Mouse (Mus musculus): ENCODE results near the gene Galnt16.

DNA sequence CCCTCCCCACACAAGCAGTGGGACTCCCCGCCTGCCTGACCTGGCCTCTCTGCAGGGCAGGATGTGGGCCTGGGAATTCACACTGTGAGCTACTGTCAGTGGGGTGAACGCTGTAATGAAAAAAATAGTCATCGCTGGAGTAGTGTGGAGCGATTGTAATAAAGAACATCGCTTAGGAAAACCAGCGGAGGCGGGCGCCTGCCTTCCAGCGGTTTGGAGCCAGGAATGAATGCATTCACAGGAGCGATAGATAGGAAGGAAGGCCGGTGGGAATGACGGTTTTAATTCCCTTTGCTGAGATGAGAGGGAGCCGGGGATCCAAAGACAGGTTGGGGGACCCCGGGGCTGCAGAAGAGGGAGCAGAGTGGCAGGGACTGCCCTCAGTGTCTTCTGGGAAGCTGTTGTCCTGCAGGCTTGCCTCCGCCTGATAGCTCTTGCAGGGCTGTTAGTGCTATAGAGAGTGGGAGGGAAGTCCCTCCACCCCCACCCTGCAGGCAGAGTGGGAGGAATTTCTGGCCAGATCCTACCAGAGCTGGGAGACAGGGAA, 56.8 kb downstream of the Galnt16 start:
- no peak for TF ChIP-seq MAZ (IDR thresholded peaks at IDR 0.05; ENCODE audit: low read depth, low read length)
- no peak for TF ChIP-seq UBTF (IDR thresholded peaks at IDR 0.05; ENCODE audit: borderline replicate concordance, insufficient read depth, low read depth, low read length)
